Comparison of ENCODE assay signal across 16 mouse cellular contexts in the genomic region with DNA sequence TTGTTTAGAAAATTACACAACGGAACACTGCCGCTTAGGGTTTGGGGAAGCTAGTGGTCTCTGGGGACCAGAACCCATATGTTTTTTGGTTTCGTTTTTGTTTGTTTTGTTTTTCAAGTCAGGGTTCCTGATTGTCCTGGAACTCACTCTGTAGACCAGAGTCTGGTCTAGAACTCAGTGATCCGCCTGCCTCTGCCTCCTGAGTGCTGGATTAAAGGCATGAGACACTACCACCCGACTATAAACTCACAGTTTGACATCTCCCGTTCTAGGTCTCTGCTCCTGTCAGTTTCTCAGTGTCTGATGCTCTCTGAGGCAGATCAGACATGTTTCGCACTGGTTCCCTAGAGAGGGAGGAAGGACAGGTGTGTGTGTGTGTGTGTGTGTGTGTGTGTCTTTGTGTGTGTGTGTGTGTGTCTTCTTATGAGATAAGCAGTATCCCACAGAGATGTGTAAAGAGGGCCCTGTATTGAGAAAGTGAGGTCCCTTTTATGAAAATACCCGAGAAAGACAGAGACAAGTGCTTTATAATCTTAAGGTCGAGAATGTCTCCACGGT. TPM values are rescaled to one million over a fixed set of nuclear protein-coding genes. Genes with fewer than 3 reads are reported as not detected.
A peak's percentile ranks its signal among the peaks of the same experiment; 100 is the strongest.
DNase-seq lines count a peak whose midpoint lies in the region; ATAC-seq lines count a peak whose summit lies in the region.
"Had no signal": no experiment of that assay in that cellular context is flagged by ENCODE, and none has a peak within 500 bp of the region (broad histone marks: within the 10 kb centered on the region; RNA-seq: fewer than 3 reads in every experiment).

No protein-coding gene starts in this region.

- H3K9ac ChIP-seq in heart, embryonic 16.5 days (ENCODE audit: low read length) = peak overlapping the region; percentile 38; the same call in 1 of the 2 replicates
- no peak overlapping the region for H3K9ac ChIP-seq in liver, embryonic 15.5 days
- H3K9ac ChIP-seq: limb, embryonic 12.5 days; neural tube, embryonic 15.5 days had no signal

- no peak overlapping the region for H3K27ac ChIP-seq in heart, embryonic 16.5 days (ENCODE audit: low read length)
- no peak overlapping the region for H3K27ac ChIP-seq in liver, embryonic 15.5 days (replicated peaks)
- H3K27ac ChIP-seq: heart, embryonic 13.5 days; hindbrain, postnatal 0 days; limb, embryonic 12.5 days; lung, embryonic 15.5 days; neural tube, embryonic 15.5 days had no signal

- no peak overlapping the region for H3K4me2 ChIP-seq in heart, embryonic 16.5 days (ENCODE audit: low read depth, low read length)
- peak overlapping the region; percentile 43; the same call in 1 of the 2 replicates for H3K4me2 ChIP-seq in liver, embryonic 15.5 days

- no peak overlapping the region for H3K4me3 ChIP-seq in heart, embryonic 16.5 days (ENCODE audit: low read length)
- no peak overlapping the region for H3K4me3 ChIP-seq in liver, embryonic 15.5 days (replicated peaks)
- H3K4me3 ChIP-seq: heart, embryonic 13.5 days; limb, embryonic 12.5 days had no signal

- DNase-seq in heart, postnatal 4 days = no peak
- DNase-seq in spleen, adult 18-20 months = peak; percentile 19 to 34
- DNase-seq in spleen, postnatal 4 days (ENCODE audit: low spot score in 2 of 2) = no peak
- DNase-seq in splenic B cell, adult 2 months (ENCODE audit: low read depth, low spot score) = peak; percentile 89
- no peak for DNase-seq in cerebellum, adult 11-12 months
- no peak for DNase-seq in embryo, embryonic 10.5 days (ENCODE audit: low spot score)

- peaks cover 8% of the 10 kb centered on the region for H3K4me1 ChIP-seq in heart, embryonic 16.5 days (ENCODE audit: control insufficient read depth, insufficient read depth, low read length)
- H3K4me1 ChIP-seq in liver, embryonic 15.5 days (replicated peaks) = peaks cover 15% of the 10 kb centered on the region
- H3K4me1 ChIP-seq: limb, embryonic 12.5 days had no signal

- WGBS in heart, embryonic 16.5 days = 74% methylated on average over 10 of the region's 10 CpGs
- 63% methylated on average over 10 of the region's 10 CpGs for WGBS in liver, embryonic 15.5 days (ENCODE audit: insufficient replicate concordance)

- no peaks in the 10 kb centered on the region for H3K27me3 ChIP-seq in heart, embryonic 16.5 days (ENCODE audit: control insufficient read depth, insufficient read depth, low read length)
- no peaks in the 10 kb centered on the region for H3K27me3 ChIP-seq in liver, embryonic 15.5 days
- no peaks in the 10 kb centered on the region for H3K27me3 ChIP-seq in splenic B cell, adult 2 months (ENCODE audit: control insufficient read depth, insufficient read depth, low read length, poor library complexity, severe bottlenecking)
- H3K27me3 ChIP-seq: neural tube, embryonic 15.5 days had no signal

- no peak for ATAC-seq in heart, embryonic 16.5 days (replicated peaks; ENCODE audit: extremely low read depth, insufficient read depth, low FRiP score)
- ATAC-seq in liver, embryonic 15.5 days (ENCODE audit: insufficient read depth) = no peak

- no peaks in the 10 kb centered on the region for H3K9me3 ChIP-seq in heart, embryonic 16.5 days (replicated peaks; ENCODE audit: control insufficient read depth, low read length)
- no peaks in the 10 kb centered on the region for H3K9me3 ChIP-seq in liver, embryonic 15.5 days (replicated peaks)
- H3K9me3 ChIP-seq: heart, embryonic 13.5 days; limb, embryonic 12.5 days; lung, embryonic 15.5 days; neural tube, embryonic 15.5 days had no signal

- H3K36me3 ChIP-seq in heart, embryonic 16.5 days (ENCODE audit: control insufficient read depth, insufficient read depth) = no peaks in the 10 kb centered on the region
- no peaks in the 10 kb centered on the region for H3K36me3 ChIP-seq in liver, embryonic 15.5 days (replicated peaks)
- H3K36me3 ChIP-seq in splenic B cell, adult 2 months (ENCODE audit: control insufficient read depth, insufficient read depth, low read length, poor library complexity, severe bottlenecking) = no peaks in the 10 kb centered on the region
- H3K36me3 ChIP-seq: heart, embryonic 13.5 days; limb, embryonic 12.5 days; lung, embryonic 15.5 days; neural tube, embryonic 15.5 days had no signal

RNA-seq across cellular contexts. Expression of a gene that starts 13.5 kb away (rescaled TPM):
- not detected in 2 replicates for polyA plus RNA-seq in heart, embryonic 16.5 days (2015; fragmentation: Nextera tagmentation; extraction: Ambion mirVana)
- not detected for total RNA-seq in heart, postnatal 4 days (2021)
- not detected in 2 replicates for polyA plus RNA-seq in liver, embryonic 15.5 days (2015; fragmentation: Nextera tagmentation; extraction: Ambion mirVana)
- total RNA-seq: adrenal gland, postnatal 10 days; gastrocnemius, postnatal 10 days; hindbrain, postnatal 0 days; megakaryocyte-erythroid progenitor cell, adult 5-6 weeks had no signal
- polyA plus RNA-seq: hindbrain, postnatal 0 days; neural tube, embryonic 15.5 days had no signal

RNA-seq across cellular contexts. Expression of a gene that starts 35.5 kb away (rescaled TPM):
- polyA plus RNA-seq in heart, embryonic 16.5 days (2015; fragmentation: Nextera tagmentation; extraction: Ambion mirVana) = 7.9 and 18.5 TPM in 2 replicates
- under 1 TPM; 0.38 to 0.41 TPM for total RNA-seq in heart, postnatal 4 days (2021)
- polyA plus RNA-seq in liver, embryonic 15.5 days (2015; fragmentation: Nextera tagmentation; extraction: Ambion mirVana) = 1.3 and 1.6 TPM in 2 replicates
- total RNA-seq: hindbrain, postnatal 0 days had no signal

RNA-seq across cellular contexts. Expression of a gene that starts 40.6 kb away (rescaled TPM):
- polyA plus RNA-seq in heart, embryonic 16.5 days (2015; fragmentation: Nextera tagmentation; extraction: Ambion mirVana) = 7.4 and 9.1 TPM in 2 replicates
- 1 to 10 TPM; 3.3 to 3.6 TPM for total RNA-seq in heart, postnatal 4 days (2021)
- 8.4 and 9.0 TPM in 2 replicates for polyA plus RNA-seq in liver, embryonic 15.5 days (2015; fragmentation: Nextera tagmentation; extraction: Ambion mirVana)

RNA-seq across cellular contexts. Expression of a gene that starts 41.4 kb away (rescaled TPM):
- 43.0 and 51.4 TPM in 2 replicates for polyA plus RNA-seq in heart, embryonic 16.5 days (2015; fragmentation: Nextera tagmentation; extraction: Ambion mirVana)
- 10 to 100 TPM; 49.2 to 53.7 TPM for total RNA-seq in heart, postnatal 4 days (2021)
- polyA plus RNA-seq in liver, embryonic 15.5 days (2015; fragmentation: Nextera tagmentation; extraction: Ambion mirVana) = 20.6 and 25.1 TPM in 2 replicates

RNA-seq across cellular contexts. Expression of a gene that starts 48.2 kb away (rescaled TPM):
- polyA plus RNA-seq in heart, embryonic 16.5 days (2015; fragmentation: Nextera tagmentation; extraction: Ambion mirVana) = 2.6 and 2.9 TPM in 2 replicates
- total RNA-seq in heart, postnatal 4 days (2021) = 1 to 10 TPM in 1 of 2 experiments, under 1 TPM in 1; 0.83 to 1.1 TPM
- polyA plus RNA-seq in liver, embryonic 15.5 days (2015; fragmentation: Nextera tagmentation; extraction: Ambion mirVana) = 0.64 and 0.79 TPM in 2 replicates

Comparison
In these comparisons a context has a peak if more than half of its experiments do, and no peak if none do; other contexts are left out.
1. DNase-seq: peak in spleen, adult 18-20 months (2 of 2) and splenic B cell, adult 2 months (single experiment); none in heart, postnatal 4 days (single experiment), spleen, postnatal 4 days (0 of 2), cerebellum, adult 11-12 months (single experiment) and embryo, embryonic 10.5 days (single experiment).